ENCODE assay signal across 8 mouse cellular contexts in the genomic region with DNA sequence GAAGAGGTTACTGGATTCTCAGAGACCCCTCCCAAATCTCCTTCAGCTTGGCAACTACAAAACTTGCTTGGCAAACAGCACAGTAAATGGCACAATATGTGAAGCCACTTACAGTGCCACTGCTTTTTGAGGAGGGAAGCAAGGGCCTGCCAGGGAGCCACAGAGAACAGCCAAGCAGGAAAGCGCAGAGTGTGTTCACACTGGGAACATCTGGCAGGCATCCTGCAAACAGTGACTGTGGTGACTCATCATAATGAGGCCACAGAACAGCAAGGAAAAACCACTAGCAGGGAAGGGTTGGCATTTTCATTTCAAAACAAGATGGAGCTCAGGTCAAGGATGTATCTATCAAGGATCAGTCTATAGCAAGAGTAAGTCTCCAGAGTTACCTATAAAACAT. TPM values are rescaled to one million over a fixed set of nuclear protein-coding genes. Genes with fewer than 3 reads are reported as not detected.
DNase-seq lines count a peak whose midpoint lies in the region; ATAC-seq and TF ChIP-seq lines count a peak whose summit lies in the region.

No protein-coding gene starts in this region.

- H3K27me3 ChIP-seq in Patski: no peaks in the 10 kb centered on the region
- H3K27me3 ChIP-seq in intestine, postnatal 0 days (replicated peaks; ENCODE audit: control insufficient read depth, insufficient read depth, low read length): no peaks in the 10 kb centered on the region
- no peaks in the 10 kb centered on the region for H3K27me3 ChIP-seq in hindbrain, embryonic 13.5 days

- intact Hi-C loops in left cerebral cortex, postnatal 36 days (cut with DNase I): no loop called here

- peaks cover 10% of the 10 kb centered on the region; the same call in 1 of the 2 replicates for H3K4me1 ChIP-seq in intestine, postnatal 0 days (replicated peaks; ENCODE audit: control insufficient read depth, insufficient read depth, low read length)
- 0 out of 2 replicates have a peak, but pooled peaks cover 4% of the 10 kb centered on the region for H3K4me1 ChIP-seq in hindbrain, embryonic 13.5 days (replicated peaks)

- WGBS in intestine, postnatal 0 days: 37% methylated on average over 1 of the region's 1 CpGs
- 72% methylated on average over 1 of the region's 1 CpGs for WGBS in hindbrain, embryonic 13.5 days

- CTCF ChIA-PET in Patski (lab: Charles Lee): no interaction called here

- no peak for TF ChIP-seq CTCF in Patski (IDR thresholded peaks at IDR 0.05)
- TF ChIP-seq CTCF in intestine, postnatal 0 days (IDR thresholded peaks at IDR 0.05; ENCODE audit: low read depth): no peak

- no peak overlapping the region; the same call in 1 of the 2 replicates for H3K9ac ChIP-seq in intestine, postnatal 0 days (ENCODE audit: low read depth, low read length)
- no peak overlapping the region for H3K9ac ChIP-seq in hindbrain, embryonic 13.5 days

- no peak overlapping the region for H3K4me2 ChIP-seq in intestine, postnatal 0 days (replicated peaks; ENCODE audit: low read depth)
- no peak overlapping the region for H3K4me2 ChIP-seq in hindbrain, embryonic 13.5 days

- no peak for DNase-seq in frontal cortex, postnatal 25 days (ENCODE audit: low spot score in 2 of 2)
- peak; percentile 24 for DNase-seq in Patski (ENCODE audit: low read depth, low spot score)
- DNase-seq in frontal cortex, postnatal 36 days (ENCODE audit: low spot score in 2 of 2): peak; percentile 58 to 65
- DNase-seq in left cerebral cortex, postnatal 36 days (ENCODE audit: low spot score in 2 of 2): peak; percentile 42 to 53
- peak; percentile 54 to 58 for DNase-seq in right cerebral cortex, adult 2 months (ENCODE audit: low spot score in 2 of 2)

- POLR2A ChIA-PET in Patski (lab: Charles Lee): no interaction called here

- no peaks in the 10 kb centered on the region for H3K9me3 ChIP-seq in intestine, postnatal 0 days (ENCODE audit: control insufficient read depth)
- no peaks in the 10 kb centered on the region for H3K9me3 ChIP-seq in hindbrain, embryonic 13.5 days

- peak; percentile 88 for ATAC-seq in frontal cortex, adult (ENCODE audit: low TSS enrichment)
- peak; percentile 76 for ATAC-seq in Patski
- ATAC-seq in intestine, postnatal 0 days: peak; percentile 54; the same call in 1 of the 2 replicates
- ATAC-seq in hindbrain, embryonic 13.5 days (ENCODE audit: low FRiP score): no peak

- H3K36me3 ChIP-seq in intestine, postnatal 0 days (ENCODE audit: control insufficient read depth, insufficient read depth): no peaks in the 10 kb centered on the region
- H3K36me3 ChIP-seq in hindbrain, embryonic 13.5 days: no peaks in the 10 kb centered on the region

- H3K27ac ChIP-seq in intestine, postnatal 0 days (ENCODE audit: low read depth, low read length): no peak overlapping the region; the same call in 1 of the 2 replicates
- no peak overlapping the region for H3K27ac ChIP-seq in hindbrain, embryonic 13.5 days

- in situ Hi-C loops in Patski (cut with MboI; ENCODE audit: low pct_unique_long_range_greater_than_20kb): no loop called here

- no peak overlapping the region for H3K4me3 ChIP-seq in intestine, postnatal 0 days (ENCODE audit: low read depth, low read length)
- no peak overlapping the region for H3K4me3 ChIP-seq in hindbrain, embryonic 13.5 days

RNA-seq across cellular contexts. Expression of a gene that starts 30.8 kb away (rescaled TPM):
- polyA plus RNA-seq in Patski (2021): 115 TPM
- 44.7 and 46.3 TPM in 2 replicates for polyA plus RNA-seq in intestine, postnatal 0 days (2015; fragmentation: Nextera tagmentation; extraction: Ambion mirVana)
- total RNA-seq in left cerebral cortex, postnatal 36 days (2021): 100 to 1,000 TPM; 122 to 126 TPM
- polyA plus RNA-seq in hindbrain, embryonic 13.5 days (2015; fragmentation: Nextera tagmentation; extraction: Ambion mirVana): 63.4 and 66.3 TPM in 2 replicates

Comparison
In these comparisons a context has a peak if more than half of its experiments do, and no peak if none do; other contexts are left out.
1. DNase-seq: peak in Patski (single experiment), frontal cortex, postnatal 36 days (2 of 2), left cerebral cortex, postnatal 36 days (2 of 2) and right cerebral cortex, adult 2 months (2 of 2); none in frontal cortex, postnatal 25 days (0 of 2).